Mouse (Mus musculus) stomach, embryonic 16.5 days (tissue): ENCODE data around the gene Urgcp. TPM values are rescaled to one million over a fixed set of nuclear protein-coding genes. Genes with fewer than 3 reads are reported as not detected.

Experiments used
- ATAC-seq: fragments of 200-750 bp; cut with Nextera tagmentation; 2 replicates; pipeline ENCODE4 v1.8.0; 2017; ENCODE audit warnings: moderate number of reproducible peaks, moderate TSS enrichment; ENCODE audit not compliant: insufficient read depth, low FRiP score
- H3K27ac ChIP-seq: fragments of 300-500 bp; sonication (generic); 2 replicates; pipeline ENCODE4 v1.5.1; 2014; ENCODE audit warnings: low read length
- H3K27me3 ChIP-seq: fragments of 300-500 bp; sonication (generic); 2 replicates; pipeline ENCODE4 v1.6.1; 2014; ENCODE audit warnings: low read length, control low read depth, mixed read lengths; ENCODE audit not compliant: control insufficient read depth, insufficient read depth
- H3K36me3 ChIP-seq: fragments of 300-500 bp; sonication (generic); 2 replicates; pipeline ENCODE4 v1.6.1; 2014; ENCODE audit warnings: low read length; ENCODE audit not compliant: control insufficient read depth, insufficient read depth
- H3K4me1 ChIP-seq: fragments of 300-500 bp; sonication (generic); 2 replicates; pipeline ENCODE4 v1.6.1; 2014; ENCODE audit warnings: low read length, control low read depth, mixed read lengths; ENCODE audit not compliant: control insufficient read depth, insufficient read depth
- H3K4me2 ChIP-seq: fragments of 300-500 bp; sonication (generic); 2 replicates; pipeline ENCODE4 v1.6.1; 2014; ENCODE audit warnings: low read depth, low read length, mixed read lengths
- H3K4me3 ChIP-seq: fragments of 300-500 bp; sonication (generic); replicated peaks from 2 replicates; pipeline ENCODE4 v1.5.1; 2014; ENCODE audit warnings: mild to moderate bottlenecking, low read length
- H3K9ac ChIP-seq: fragments of 300-500 bp; sonication (generic); 2 replicates; pipeline ENCODE4 v1.6.1; 2014; ENCODE audit warnings: low read length
- H3K9me3 ChIP-seq: fragments of 300-500 bp; sonication (generic); replicated peaks from 2 replicates; pipeline ENCODE4 v1.6.1; 2016; ENCODE audit warnings: low read length, control low read depth; ENCODE audit not compliant: control insufficient read depth
- WGBS: fragments of 180-500 bp; shearing (Covaris S2); extraction: QIAGEN DNeasy Blood & Tissue Kit; methylation state at CpG from one replicate; pipeline ENCODE4 v1.1.7; 2014; 5-methylcytosine and 5-hydroxymethylcytosine counted together
- polyA plus RNA-seq: library from polyadenylated mRNA; unstranded; fragments of >200 nt; fragmentation: Nextera tagmentation; extraction: Ambion mirVana; gene quantifications from 2 replicates; pipeline ENCODE4 v1.2.1, GENCODE M21; 2015

Urgcp gene
- polyA plus RNA-seq, 1 experiment from 2014 or later, result 25.3 TPM

DNA sequence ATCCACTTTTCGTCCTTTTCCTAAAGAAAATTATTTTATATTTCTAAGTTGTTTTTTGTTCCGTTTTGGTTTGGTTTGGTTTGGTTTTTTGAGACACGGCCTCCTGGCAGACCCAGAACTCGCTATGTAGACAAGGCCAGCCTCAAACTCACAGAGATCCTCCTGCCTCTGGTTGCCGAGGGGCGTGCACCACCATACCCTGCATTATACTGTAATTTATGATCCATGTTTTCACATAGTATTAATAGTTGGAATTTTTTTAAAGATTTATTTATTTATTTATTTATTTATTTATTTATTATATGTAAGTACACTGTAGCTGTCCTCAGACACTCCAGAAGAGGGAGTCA lies 432 bp upstream of the Urgcp start:
- 21% methylated on average over 6 of the region's 6 CpGs for WGBS
- peak overlapping the region; percentile 95 for H3K9ac ChIP-seq
- peak overlapping the region; percentile 80 for H3K4me2 ChIP-seq
- H3K4me1 ChIP-seq, result peaks cover 5% of the 10 kb centered on the region; the same call in 1 of the 2 replicates
- no peaks in the 10 kb centered on the region for H3K9me3 ChIP-seq
- peak overlapping the region; percentile 86 for H3K4me3 ChIP-seq
- H3K27me3 ChIP-seq, result no peaks in the 10 kb centered on the region
- H3K27ac ChIP-seq, result peak overlapping the region; percentile 98
- ATAC-seq, result no peak
- H3K36me3 ChIP-seq, result no peaks in the 10 kb centered on the region

DNA sequence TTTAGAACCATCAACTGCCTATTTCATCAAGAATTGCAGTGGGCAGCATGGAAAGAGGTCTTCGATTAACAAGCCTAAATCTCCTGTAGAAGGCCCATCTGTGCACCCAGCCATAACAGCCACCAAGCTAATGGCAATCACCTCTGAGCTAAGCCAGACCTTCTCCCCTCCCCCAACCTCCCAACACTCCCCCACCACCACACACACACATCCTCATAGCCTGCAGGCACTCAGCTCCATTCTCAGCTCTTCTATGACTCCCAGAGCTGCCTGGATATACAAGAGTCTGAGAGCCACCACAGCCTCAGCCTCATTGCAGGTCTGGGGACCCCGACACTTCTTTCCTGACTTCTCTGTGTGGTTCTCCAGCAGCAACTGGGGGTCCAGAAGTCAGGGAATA lies 8.4 kb downstream of the Urgcp start:
- Histone ChIP-seq H3K4me3 (no peak overlapping the region), H3K4me1 (no peaks in the 10 kb centered on the region), H3K27ac (no peak overlapping the region), H3K27me3 (no peaks in the 10 kb centered on the region), H3K9me3 (no peaks in the 10 kb centered on the region; the same call in 1 of the 2 replicates), H3K4me2 (no peak overlapping the region), H3K36me3 (no peaks in the 10 kb centered on the region; the same call in 1 of the 2 replicates), H3K9ac (no peak overlapping the region)
- WGBS, result 82% methylated on average over 2 of the region's 2 CpGs
- ATAC-seq, result no peak

DNA sequence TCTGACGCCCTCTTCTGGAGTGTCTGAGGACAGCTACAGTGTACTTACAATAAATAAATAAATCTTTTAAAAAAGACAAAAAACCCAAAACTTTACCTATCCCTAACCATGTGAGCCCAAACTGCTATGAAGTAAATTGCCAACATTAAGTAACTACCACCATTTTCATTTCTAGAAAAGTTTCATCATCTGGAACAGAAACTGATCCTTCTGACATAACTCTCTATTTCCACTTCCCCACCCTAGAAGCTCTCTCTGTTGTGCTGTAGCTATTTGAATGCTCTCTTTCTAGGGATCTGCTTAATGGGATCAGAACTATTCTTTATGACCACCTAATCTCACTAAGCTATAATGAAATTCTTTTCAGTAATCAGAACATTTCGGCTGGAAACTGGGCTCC lies 17.2 kb downstream of the Urgcp start:
- Histone ChIP-seq H3K27ac (no peak overlapping the region), H3K36me3 (no peaks in the 10 kb centered on the region), H3K9me3 (no peaks in the 10 kb centered on the region; the same call in 1 of the 2 replicates), H3K27me3 (no peaks in the 10 kb centered on the region), H3K4me3 (no peak overlapping the region), H3K4me1 (peaks cover 3% of the 10 kb centered on the region; the same call in 1 of the 2 replicates), H3K9ac (no peak overlapping the region), H3K4me2 (no peak overlapping the region)
- 78% methylated on average over 2 of the region's 2 CpGs for WGBS
- no peak for ATAC-seq

DNA sequence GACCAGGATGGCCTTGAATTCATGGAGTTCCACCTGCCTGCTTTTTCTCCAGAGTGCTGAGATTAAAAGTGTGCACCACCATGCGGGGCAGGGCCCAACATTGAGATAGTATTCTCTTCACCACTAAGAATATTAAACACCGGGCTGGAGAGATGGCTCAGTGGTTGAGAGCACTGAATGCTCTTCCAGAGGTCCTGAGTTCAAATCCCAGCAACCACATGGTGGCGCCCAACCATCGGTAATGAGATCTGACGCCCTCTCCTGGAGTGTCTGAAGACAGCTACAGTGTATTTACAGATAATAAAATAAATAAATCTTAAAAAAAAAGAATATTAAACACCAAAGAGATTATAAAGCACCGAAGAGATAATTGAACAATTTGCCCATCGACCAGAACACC lies 20.1 kb downstream of the Urgcp start:
- Histone ChIP-seq H3K36me3 (no peaks in the 10 kb centered on the region), H3K4me2 (no peak overlapping the region), H3K27me3 (no peaks in the 10 kb centered on the region), H3K4me3 (no peak overlapping the region), H3K9ac (no peak overlapping the region), H3K4me1 (peaks cover 10% of the 10 kb centered on the region), H3K9me3 (no peaks in the 10 kb centered on the region), H3K27ac (no peak overlapping the region)
- WGBS, result 68% methylated on average over 7 of the region's 7 CpGs
- no peak for ATAC-seq

DNA sequence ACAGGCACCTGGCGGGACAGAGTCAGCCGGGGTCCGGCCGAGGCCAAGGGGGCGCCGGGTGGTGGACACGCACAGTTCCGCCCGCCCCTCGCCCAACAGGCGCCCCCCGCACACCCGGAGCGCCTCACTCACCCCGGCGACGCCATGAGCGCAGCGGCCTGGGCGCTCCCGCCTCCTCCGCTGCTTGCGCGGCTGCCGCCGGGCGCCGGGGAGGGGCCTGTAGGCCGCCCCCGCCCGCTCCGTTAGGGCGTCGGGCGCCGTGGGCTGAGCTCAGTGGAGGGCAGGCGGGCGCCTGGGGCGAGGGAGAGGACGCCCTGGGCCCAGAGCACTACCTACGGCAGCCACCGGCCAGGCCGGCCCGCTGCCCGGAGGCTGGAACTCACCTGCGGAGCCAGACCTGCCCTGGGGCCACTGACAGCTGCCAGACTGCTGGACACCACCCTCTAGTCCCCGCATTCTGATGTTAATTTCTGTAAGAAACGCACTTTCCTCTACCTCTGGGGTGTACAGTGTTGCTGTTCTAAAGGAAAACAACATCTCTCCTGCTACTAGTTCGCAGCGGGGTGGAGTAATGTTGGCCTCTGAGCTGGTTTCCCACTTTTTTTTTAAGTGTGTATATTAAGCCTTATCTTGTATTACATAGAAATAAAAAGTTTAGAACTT lies 21.1 kb downstream of the Urgcp start:
- ATAC-seq, result peak; percentile 96
- under 1% methylated on average over 50 of the region's 50 CpGs for WGBS

DNA sequence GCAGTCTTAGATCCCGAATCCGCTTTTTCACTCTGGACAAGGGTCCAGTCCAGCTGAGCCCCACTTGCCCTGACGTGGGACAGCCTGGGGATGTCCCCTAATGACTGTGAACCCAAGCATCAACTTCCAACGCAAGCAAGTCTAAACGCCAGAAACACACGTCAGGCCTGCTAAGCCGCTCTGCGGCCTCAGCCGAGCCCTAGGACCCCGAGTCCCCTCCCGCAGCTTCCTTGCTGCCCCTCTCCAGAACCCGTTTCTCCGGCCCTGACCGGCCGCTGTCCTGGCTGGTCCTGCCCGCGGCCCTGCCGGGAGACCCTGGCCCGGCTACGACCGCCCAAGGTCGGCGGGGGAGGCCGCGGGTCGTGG lies 21.6 kb downstream of the Urgcp start:
- WGBS, result 2% methylated on average over 26 of the region's 26 CpGs
- H3K36me3 ChIP-seq, result no peaks in the 10 kb centered on the region

More for the DNA sequence above, 21.1 kb downstream of the Urgcp start:
- H3K9ac ChIP-seq, result peak overlapping the region; percentile 99
- H3K27ac ChIP-seq, result peak overlapping the region; percentile 90
- peaks cover 10% of the 10 kb centered on the region for H3K4me1 ChIP-seq
- peak overlapping the region; percentile 77 for H3K4me2 ChIP-seq
- no peaks in the 10 kb centered on the region for H3K9me3 ChIP-seq
- peak overlapping the region; percentile 92 for H3K4me3 ChIP-seq
- no peaks in the 10 kb centered on the region for H3K36me3 ChIP-seq
- no peaks in the 10 kb centered on the region for H3K27me3 ChIP-seq

DNA sequence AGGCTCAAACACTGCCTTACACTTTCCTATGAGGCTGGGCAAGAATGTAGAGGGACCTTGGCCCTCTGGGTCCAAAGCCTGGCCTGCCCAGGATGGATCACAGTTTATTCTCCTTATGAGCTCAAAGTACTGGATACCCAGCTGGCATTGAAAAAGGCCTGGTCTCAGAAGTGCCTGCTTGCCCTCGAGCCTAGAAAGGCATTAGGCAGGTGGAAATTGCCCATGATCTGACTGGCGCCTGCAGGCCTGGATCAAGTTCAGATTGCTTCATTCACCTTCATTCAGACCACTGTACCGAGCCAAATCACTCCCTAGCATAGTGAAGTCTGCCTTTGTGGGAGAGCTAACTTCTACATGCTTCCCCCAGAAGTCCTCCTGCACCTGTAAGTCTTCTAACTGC lies 22.3 kb downstream of the Urgcp start:
- no peaks in the 10 kb centered on the region for H3K27me3 ChIP-seq
- H3K4me1 ChIP-seq, result peaks cover 10% of the 10 kb centered on the region
- no peak overlapping the region for H3K27ac ChIP-seq
- no peaks in the 10 kb centered on the region for H3K9me3 ChIP-seq
- 66% methylated on average over 3 of the region's 3 CpGs for WGBS
- no peak for ATAC-seq
- H3K4me2 ChIP-seq, result peak overlapping the region; percentile 77
- H3K4me3 ChIP-seq, result peak overlapping the region; percentile 5; the same call in 1 of the 2 replicates
- H3K9ac ChIP-seq, result no peak overlapping the region; the same call in 1 of the 2 replicates
- H3K36me3 ChIP-seq, result no peaks in the 10 kb centered on the region

More for the DNA sequence above, 21.6 kb downstream of the Urgcp start:
- peak overlapping the region; percentile 90 for H3K27ac ChIP-seq
- no peaks in the 10 kb centered on the region for H3K27me3 ChIP-seq
- peak overlapping the region; percentile 99 for H3K9ac ChIP-seq
- H3K9me3 ChIP-seq, result no peaks in the 10 kb centered on the region
- H3K4me3 ChIP-seq, result peak overlapping the region; percentile 92
- no peak; the same call in none of the 2 replicates for ATAC-seq
- peaks cover 10% of the 10 kb centered on the region for H3K4me1 ChIP-seq
- H3K4me2 ChIP-seq, result peak overlapping the region; percentile 77

DNA sequence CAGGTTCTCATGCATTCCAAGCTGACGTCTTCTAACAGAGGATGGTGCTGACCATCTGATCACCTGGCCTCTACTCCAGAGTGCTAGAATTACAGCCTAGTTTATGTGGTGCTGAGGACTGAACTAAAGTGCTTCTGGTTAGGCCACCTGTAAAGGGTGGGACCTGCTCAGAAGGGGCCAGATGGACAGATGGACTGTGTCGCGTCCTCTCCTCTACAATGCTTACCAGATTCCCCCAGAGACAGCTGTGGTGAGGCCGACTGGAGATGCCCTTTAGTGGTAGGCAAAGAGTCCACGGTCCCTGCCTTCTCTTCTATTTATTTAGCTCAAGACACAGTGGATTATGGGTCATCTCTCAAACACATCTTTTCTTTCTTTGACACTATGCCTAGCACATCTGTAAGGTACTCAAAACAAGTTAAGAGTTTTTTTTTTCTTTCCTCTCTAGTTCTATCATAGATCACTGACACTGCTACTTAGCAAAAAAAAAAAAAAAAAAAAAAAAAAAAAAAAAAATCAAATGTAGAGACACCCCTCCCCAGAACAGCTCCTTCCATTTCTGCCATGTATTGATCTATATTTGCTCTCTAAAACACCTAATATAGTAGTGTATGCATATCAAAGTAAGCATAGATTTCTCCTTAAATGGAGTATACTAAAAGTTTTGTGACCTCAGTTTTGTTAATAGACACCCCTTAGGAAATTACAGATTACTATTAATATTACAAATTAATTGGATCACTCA lies 23.1 kb downstream of the Urgcp start:
- peaks cover 15% of the 10 kb centered on the region for H3K4me1 ChIP-seq
- no peak for ATAC-seq
- no peak overlapping the region for H3K4me3 ChIP-seq
- H3K4me2 ChIP-seq, result no peak overlapping the region
- no peaks in the 10 kb centered on the region for H3K27me3 ChIP-seq
- H3K27ac ChIP-seq, result no peak overlapping the region
- 63% methylated on average over 5 of the region's 5 CpGs for WGBS
- no peaks in the 10 kb centered on the region for H3K9me3 ChIP-seq
- H3K36me3 ChIP-seq, result no peaks in the 10 kb centered on the region
- no peak overlapping the region for H3K9ac ChIP-seq

DNA sequence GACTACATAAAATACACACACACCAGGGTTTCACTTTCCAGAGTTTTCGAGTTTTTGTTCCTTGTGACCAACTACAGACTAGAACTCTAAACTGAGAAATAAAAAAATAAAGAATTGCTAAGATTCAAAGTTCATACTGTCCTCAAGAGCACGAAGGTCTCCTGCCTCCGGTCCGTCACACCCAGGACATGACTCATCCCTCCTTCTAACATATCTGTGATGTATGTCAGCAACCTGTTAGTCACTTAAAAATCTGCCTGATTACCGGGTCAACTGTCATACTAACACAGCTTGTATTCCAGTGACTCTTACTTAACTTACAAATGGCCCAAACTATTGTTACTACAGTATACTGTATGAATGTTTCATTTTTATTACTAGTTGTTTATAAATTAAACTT lies 25.0 kb downstream of the Urgcp start:
- no peak for ATAC-seq
- no peaks in the 10 kb centered on the region for H3K27me3 ChIP-seq
- H3K9ac ChIP-seq, result no peak overlapping the region
- peaks cover 17% of the 10 kb centered on the region for H3K4me1 ChIP-seq
- no peaks in the 10 kb centered on the region for H3K9me3 ChIP-seq
- 80% methylated on average over 5 of the region's 5 CpGs for WGBS
- no peak overlapping the region for H3K4me2 ChIP-seq
- no peaks in the 10 kb centered on the region for H3K36me3 ChIP-seq
- H3K4me3 ChIP-seq, result no peak overlapping the region
- H3K27ac ChIP-seq, result no peak overlapping the region
